Mouse (Mus musculus) brain, embryonic 14.5 days (tissue): ENCODE data around the gene Gm884. TPM values are rescaled to one million over a fixed set of nuclear protein-coding genes. Genes with fewer than 3 reads are reported as not detected.
A peak's percentile ranks its signal among the peaks of the same experiment; 100 is the strongest.

Experiments used
- DNase-seq: peaks from one replicate; pipeline ENCODE4 v3.0.0-alpha.2; 2011; ENCODE audit warnings: low read depth
- CTCF ChIP-seq: fragments of 200-500 bp; IDR thresholded peaks from 2 replicates; pipeline ENCODE4 v1.5.1; 2012; ENCODE audit warnings: inconsistent platforms, mild to moderate bottlenecking, moderate library complexity, borderline replicate concordance; ENCODE audit not compliant: insufficient read depth, insufficient read length; ENCODE audit errors: extremely low read depth
- POLR2A ChIP-seq: fragments of 200-500 bp; IDR thresholded peaks from 2 replicates; pipeline ENCODE4 v1.6.1; 2012; ENCODE audit warnings: mild to moderate bottlenecking, inconsistent platforms, borderline replicate concordance; ENCODE audit not compliant: poor library complexity, insufficient read depth, insufficient read length, severe bottlenecking; ENCODE audit errors: extremely low read depth
- polyA plus RNA-seq: library from polyadenylated mRNA; depleted of rRNA; stranded (reverse); fragments of >200 nt; gene quantifications from 2 replicates; pipeline ENCODE4 v1.2.3, GENCODE M21; 2012; rRNA removed

Gene Gm884
- not detected in 2 replicates for polyA plus RNA-seq

DNA sequence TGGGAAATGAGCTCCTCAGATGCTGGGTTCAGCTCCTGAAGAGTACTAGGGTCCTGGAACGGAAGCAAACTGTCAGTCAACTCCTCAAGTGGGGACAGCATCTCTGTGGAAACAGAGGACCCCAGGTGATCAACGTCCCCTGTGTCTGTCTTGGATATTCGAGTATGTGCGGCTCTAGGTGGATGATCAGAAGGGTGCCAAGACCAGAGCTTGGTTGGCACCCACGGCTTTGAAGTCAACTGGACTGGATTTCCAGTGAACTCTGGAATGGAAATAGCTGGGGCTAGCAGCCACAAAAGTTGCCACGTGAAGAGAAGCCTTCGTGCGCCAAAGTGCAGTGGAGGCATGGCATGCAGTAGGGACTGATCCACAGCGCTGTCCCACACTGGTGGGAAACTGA, at the start of gene Gm884:
TSS of gene Gm884 (minus strand) at position 101 of the 400 bp plus-strand sequence.
- no peak for DNase-seq
- no peak for TF ChIP-seq POLR2A
- no peak for TF ChIP-seq CTCF

DNA sequence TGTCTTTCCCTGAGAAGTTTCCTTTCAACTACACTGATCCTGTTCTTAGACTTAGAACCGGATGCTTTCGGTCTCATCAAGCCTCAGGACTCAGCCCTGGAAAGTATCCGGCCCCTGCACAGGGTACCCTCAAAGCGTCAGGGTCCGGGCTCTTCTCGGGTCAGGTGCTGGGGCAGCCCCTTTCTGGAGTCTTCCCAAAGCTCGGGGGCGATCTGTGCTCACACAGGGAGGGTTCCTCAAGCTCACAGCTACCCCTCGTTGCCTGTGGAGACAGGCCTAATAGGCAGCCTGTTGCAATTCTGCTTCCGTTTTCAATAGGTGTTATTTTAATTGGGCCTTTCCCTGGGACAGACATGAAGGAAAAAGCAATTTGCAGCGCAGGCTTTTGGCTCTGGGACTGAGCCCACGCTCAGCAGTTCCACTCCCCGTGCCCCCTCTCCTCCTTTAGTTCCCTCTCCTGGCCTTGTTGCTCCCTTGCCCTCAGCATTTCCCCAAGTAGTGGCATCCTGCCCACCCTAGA, 46.0 kb upstream of the Gm884 start:
- peak; percentile 84 for DNase-seq
- TF ChIP-seq POLR2A (no peak), CTCF (no peak)

DNA sequence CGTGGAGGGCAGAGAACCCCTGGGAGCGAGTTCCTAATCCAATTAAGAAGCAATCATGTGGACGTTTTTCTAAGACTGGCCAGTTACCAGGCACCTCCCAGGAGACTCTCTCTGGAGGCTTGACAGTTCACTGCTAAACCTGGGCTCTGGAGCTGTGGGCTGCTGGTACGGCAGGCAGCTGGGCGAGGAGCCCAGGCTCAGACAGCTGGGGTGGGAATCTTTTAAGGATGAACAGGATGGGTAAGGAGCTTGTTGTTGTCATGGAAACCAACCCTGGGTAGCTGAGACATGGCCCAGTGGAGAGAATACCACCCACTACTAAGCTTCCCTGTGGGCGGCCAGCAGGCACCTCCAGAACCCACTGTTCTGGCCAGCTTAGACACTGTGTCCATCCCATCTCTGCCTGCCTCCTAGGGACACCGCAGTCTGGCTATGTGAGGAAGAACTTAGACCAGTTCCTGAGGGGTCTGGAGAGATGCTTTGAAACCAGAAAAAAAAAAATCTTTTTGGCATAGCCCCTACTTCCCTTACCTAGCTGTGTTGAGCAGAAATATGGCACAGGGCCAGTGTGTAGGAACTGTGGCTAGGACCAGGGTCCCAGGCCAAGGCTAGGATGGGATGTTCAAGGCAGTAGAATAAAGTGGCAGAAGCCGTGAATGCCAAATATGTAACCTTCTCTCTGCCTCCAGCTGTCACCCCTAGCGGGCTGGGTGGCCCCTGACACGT, 45.4 kb upstream of the Gm884 start:
- no peak for TF ChIP-seq POLR2A
- TF ChIP-seq CTCF = no peak

DNA sequence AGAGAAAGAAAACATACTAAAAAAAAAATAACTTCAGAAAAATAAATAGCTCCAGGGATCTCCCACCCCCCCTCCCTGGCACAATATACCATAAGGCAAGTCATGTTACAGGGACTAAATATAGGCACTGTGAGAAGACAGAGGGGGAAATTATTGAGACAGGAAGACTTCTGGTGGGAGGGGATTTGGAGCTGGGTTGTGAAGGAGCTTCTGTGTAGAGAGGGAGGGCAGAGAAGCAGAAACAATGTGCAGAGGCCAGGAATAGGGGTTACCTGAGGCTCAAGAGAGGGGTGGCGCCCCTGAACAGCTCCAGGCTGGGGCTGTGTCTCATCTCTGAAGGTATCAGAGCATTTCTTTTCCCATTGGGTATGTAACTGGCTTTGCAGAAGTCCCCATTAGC, 44.8 kb upstream of the Gm884 start:
- no peak for TF ChIP-seq POLR2A
- no peak for TF ChIP-seq CTCF

More for the DNA sequence above, 45.4 kb upstream of the Gm884 start:
- peak; percentile 90 for DNase-seq

DNA sequence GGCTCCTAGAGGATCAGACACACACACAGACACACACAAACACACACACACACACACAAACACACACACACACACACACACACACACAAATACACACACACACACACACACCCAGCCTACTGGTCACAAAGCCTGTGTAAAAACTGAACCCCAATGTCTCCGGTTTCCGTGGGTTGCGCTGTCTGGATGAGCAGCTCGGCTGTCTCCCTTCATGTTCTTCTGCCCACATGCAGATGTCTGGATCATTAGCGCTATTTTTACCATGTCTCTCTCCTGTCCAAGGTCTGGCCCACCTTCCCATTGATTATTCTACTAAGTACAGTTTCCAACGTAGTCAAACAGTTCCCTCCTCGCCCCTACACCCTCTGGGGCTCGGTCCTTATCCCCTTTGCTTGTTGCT, 42.2 kb upstream of the Gm884 start:
- no peak for DNase-seq
- TF ChIP-seq POLR2A (no peak), CTCF (no peak)

More for the DNA sequence above, 44.8 kb upstream of the Gm884 start:
- DNase-seq = peak; percentile 42

- DNase-seq = no peak
- TF ChIP-seq CTCF = no peak
- TF ChIP-seq POLR2A = no peak
These were observed 41.6 kb upstream of the Gm884 start for GRCm38 (mm10) chr11:103662546-103662945.

DNA sequence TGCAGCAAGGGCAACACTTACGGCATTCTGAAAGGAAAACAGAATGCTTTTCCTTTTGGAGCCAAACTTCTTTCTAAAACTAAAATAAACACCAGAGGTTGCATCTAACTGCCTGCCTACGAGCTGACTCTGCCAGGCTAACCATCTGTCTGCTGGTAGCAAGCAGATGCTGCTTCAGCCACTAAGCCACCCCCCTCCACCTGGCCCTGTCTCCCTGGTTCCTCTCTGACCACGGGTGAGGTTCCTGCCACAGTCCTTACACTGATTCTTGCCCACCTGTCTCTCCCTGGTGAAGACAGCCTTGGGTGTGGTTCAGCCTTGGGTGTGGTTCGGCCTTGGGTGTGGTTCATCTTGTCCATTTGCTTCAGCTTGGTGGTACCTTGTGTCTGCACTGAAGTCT, 40.9 kb upstream of the Gm884 start:
- TF ChIP-seq POLR2A (no peak), CTCF (no peak)
- peak; percentile 52 for DNase-seq

DNA sequence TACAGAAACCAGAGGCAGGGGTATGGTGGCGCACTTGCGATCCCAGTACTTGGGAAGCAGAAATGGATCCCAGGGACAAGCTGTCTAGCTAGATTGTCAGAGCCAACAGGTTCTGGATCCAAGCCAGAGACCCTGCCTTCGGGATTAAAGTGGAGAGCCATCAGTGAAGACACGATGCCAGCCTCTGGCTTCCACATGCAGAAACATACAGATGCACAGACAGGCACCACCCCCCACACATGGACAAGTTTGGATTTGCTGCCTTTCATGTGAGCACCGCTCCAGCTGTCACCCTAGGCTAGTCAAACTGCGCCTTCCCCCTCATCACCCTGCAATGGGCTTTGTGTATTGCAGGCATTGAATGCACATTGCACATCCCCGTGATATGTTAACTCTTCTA, 37.2 kb upstream of the Gm884 start:
- peak; percentile 66 for DNase-seq

DNA sequence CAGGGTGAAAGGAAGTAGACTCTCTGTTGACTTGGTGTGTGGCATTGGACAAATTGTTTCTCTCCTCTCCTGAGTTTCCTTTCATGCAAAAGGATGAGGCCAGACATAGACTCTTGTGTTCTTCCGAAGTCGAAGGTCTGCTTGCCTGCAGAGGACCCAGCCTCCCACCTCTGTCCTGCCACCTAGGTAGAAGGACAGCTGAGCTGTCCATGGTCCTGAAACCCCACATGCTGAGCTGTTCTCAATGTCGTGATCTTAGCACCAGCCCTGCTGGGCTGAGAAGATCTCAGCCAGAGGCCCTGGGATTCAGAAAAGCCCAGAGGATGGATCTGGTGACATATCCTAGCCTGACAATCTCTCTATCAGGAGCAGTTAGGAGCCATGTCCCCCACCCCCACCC, 35.6 kb upstream of the Gm884 start:
- peak; percentile 31 for DNase-seq
- TF ChIP-seq POLR2A = no peak

More for the DNA sequence above, 37.2 kb upstream of the Gm884 start:
- TF ChIP-seq POLR2A = no peak
- TF ChIP-seq CTCF = no peak

- DNase-seq = peak; percentile 6
- TF ChIP-seq CTCF = no peak
- TF ChIP-seq POLR2A = no peak
These were observed 32.5 kb upstream of the Gm884 start for GRCm38 (mm10) chr11:103653359-103653965.

- DNase-seq = no peak
- no peak for TF ChIP-seq CTCF
- no peak for TF ChIP-seq POLR2A
These were observed 30.5 kb upstream of the Gm884 start for GRCm38 (mm10) chr11:103651426-103651825.
